Mouse (Mus musculus): ENCODE measurements at regions not wholly inside any gene's neighbourhood (a gene's known extent, or its start where the extent isn't known, plus 50 kb on each side); places are given as distances from the start of the nearest gene placed in this dataset.

GRCm38 (mm10) chr9:89033668-89034067 lies 59.0 kb downstream of the Trim43b start:
- in situ Hi-C loops (cut with MboI, MseI): loop anchor here (5.0 kb wide), 1 partner anchor 406 kb away; no protein-coding TSS in a partner anchor
